Mouse (Mus musculus): ENCODE measurements around the gene Tmem150c. TPM values are rescaled to one million over a fixed set of nuclear protein-coding genes. Genes with fewer than 3 reads are reported as not detected.

The Tmem150c gene
- polyA plus RNA-seq (2012; rRNA removed) (0.37 and 0.55 TPM in 2 replicates), polyA plus RNA-seq (2014; fragmentation: Nextera tagmentation; extraction: Ambion mirVana) (0.21 and 0.24 TPM in 2 replicates)

GRCm38 (mm10) chr5:100159638-100159973 is at the start of gene Tmem150c:
Gene Tmem150c (minus strand): TSS chr5:100159808.
- WGBS (ENCODE audit: insufficient replicate concordance): 8% methylated on average over 6 of the region's 6 CpGs
- Histone ChIP-seq H3K4me2 (ENCODE audit: low read depth) (peak within 1 kb of the TSS; percentile 58), H3K27me3 (ENCODE audit: control insufficient read depth, insufficient read depth, low read length) (peaks cover 41% of the 10 kb centered on the region), H3K9me3 (ENCODE audit: control insufficient read depth, low read length) (no peaks in the 10 kb centered on the region), H3K27ac (no peak within 1 kb of the TSS), H3K4me1 (replicated peaks; ENCODE audit: control insufficient read depth in 2 of 2, insufficient read depth in 2 of 2, low read length in 1 of 2) (no peaks in the 10 kb centered on the region), H3K9ac (replicated peaks) (no peak within 1 kb of the TSS), H3K4me3 (ENCODE audit: insufficient read depth in 1 of 2, low read depth in 2 of 2, low read length in 2 of 2) (peak within 1 kb of the TSS; percentile 42 to 50), H3K36me3 (replicated peaks; ENCODE audit: control insufficient read depth, insufficient read depth, low read depth) (no peaks in the 10 kb centered on the region)
- ATAC-seq (ENCODE audit: insufficient read depth): no peak
- DNase-seq (ENCODE audit: low read depth in 3 of 3, low spot score in 3 of 3): no peak
- TF ChIP-seq CTCF (IDR thresholded peaks at IDR 0.05; ENCODE audit: low read depth): no peak
- no peak for TF ChIP-seq EP300 (IDR thresholded peaks at IDR 0.05; ENCODE audit: low read depth)

- DNase-seq (ENCODE audit: low read depth in 3 of 3, low spot score in 3 of 3): no peak
- H3K36me3 ChIP-seq (replicated peaks; ENCODE audit: control insufficient read depth, insufficient read depth, low read depth): no peaks in the 10 kb centered on the region
Observed at GRCm38 (mm10) chr5:100209093-100209492, 49.5 kb upstream of the Tmem150c start.

GRCm38 (mm10) chr5:100206675-100207074 is 47.1 kb upstream of the Tmem150c start:
- TF ChIP-seq CTCF (IDR thresholded peaks at IDR 0.05; ENCODE audit: low read depth): no peak
- TF ChIP-seq EP300 (IDR thresholded peaks at IDR 0.05; ENCODE audit: low read depth): no peak
- 50% methylated on average over 6 of the region's 6 CpGs for WGBS (ENCODE audit: insufficient replicate concordance)

More at GRCm38 (mm10) chr5:100209093-100209492, 49.5 kb upstream of the Tmem150c start:
- no peak for TF ChIP-seq CTCF (IDR thresholded peaks at IDR 0.05; ENCODE audit: low read depth)
- TF ChIP-seq EP300 (IDR thresholded peaks at IDR 0.05; ENCODE audit: low read depth): no peak
- Histone ChIP-seq H3K27me3 (ENCODE audit: control insufficient read depth, insufficient read depth, low read length) (no peaks in the 10 kb centered on the region), H3K4me3 (ENCODE audit: insufficient read depth in 1 of 2, low read depth in 2 of 2, low read length in 2 of 2) (no peak overlapping the region), H3K4me1 (replicated peaks; ENCODE audit: control insufficient read depth in 2 of 2, insufficient read depth in 2 of 2, low read length in 1 of 2) (peaks cover 0 to 15% of the 10 kb centered on the region in 2 experiments; a peak in 2 of 4 replicates), H3K4me2 (ENCODE audit: low read depth) (no peak overlapping the region), H3K9me3 (ENCODE audit: control insufficient read depth, low read length) (no peaks in the 10 kb centered on the region), H3K27ac (no peak overlapping the region), H3K9ac (replicated peaks) (no peak overlapping the region)
- WGBS (ENCODE audit: insufficient replicate concordance): 61% methylated on average over 7 of the region's 7 CpGs
- no peak for ATAC-seq (ENCODE audit: insufficient read depth)

DNA sequence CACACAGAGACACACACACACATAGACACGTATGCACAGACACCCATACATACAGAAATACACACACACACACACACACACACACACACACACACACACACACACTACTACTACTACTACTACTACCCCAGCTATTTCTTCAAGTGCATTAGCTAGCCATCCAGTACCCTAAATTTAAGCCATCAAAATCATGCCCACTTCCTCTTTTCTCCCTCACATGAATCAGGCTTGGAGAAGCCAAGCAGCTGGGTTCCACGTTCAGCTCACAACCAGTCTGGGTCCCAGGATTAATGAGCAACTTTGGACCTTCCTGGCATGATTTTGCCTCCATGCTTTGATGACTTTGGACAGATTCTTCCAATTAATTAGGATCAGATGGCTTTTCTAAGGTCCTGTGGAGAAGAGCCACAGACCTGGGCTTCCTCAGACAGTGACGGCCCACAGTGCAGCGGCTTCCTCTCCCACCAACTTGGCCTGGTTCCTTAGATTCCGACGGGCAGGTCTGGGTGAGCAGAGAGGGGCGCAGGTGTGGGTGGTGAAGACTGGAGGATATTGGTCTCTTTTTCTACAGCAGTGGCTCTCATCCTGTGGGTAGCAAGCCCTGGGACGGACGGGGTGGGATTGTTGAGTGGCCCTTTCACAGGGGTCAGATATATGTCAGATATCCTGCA is 46.0 kb upstream of the Tmem150c start:
- H3K36me3 ChIP-seq (replicated peaks; ENCODE audit: control insufficient read depth, insufficient read depth, low read depth): no peaks in the 10 kb centered on the region
- WGBS (ENCODE audit: insufficient replicate concordance): 50% methylated on average over 9 of the region's 9 CpGs
- peaks cover 0 to 12% of the 10 kb centered on the region in 2 experiments; a peak in 2 of 4 replicates for H3K4me1 ChIP-seq (replicated peaks; ENCODE audit: control insufficient read depth in 2 of 2, insufficient read depth in 2 of 2, low read length in 1 of 2)
- no peak for ATAC-seq (ENCODE audit: insufficient read depth)
- H3K27ac ChIP-seq: no peak overlapping the region
- TF ChIP-seq CTCF (IDR thresholded peaks at IDR 0.05; ENCODE audit: low read depth) (no peak), EP300 (IDR thresholded peaks at IDR 0.05; ENCODE audit: low read depth) (no peak)
- H3K9me3 ChIP-seq (ENCODE audit: control insufficient read depth, low read length): no peaks in the 10 kb centered on the region
- no peak for DNase-seq (ENCODE audit: low read depth in 3 of 3, low spot score in 3 of 3)
- no peak overlapping the region for H3K4me2 ChIP-seq (ENCODE audit: low read depth)
- no peak overlapping the region for H3K4me3 ChIP-seq (ENCODE audit: insufficient read depth in 1 of 2, low read depth in 2 of 2, low read length in 2 of 2)
- no peaks in the 10 kb centered on the region for H3K27me3 ChIP-seq (ENCODE audit: control insufficient read depth, insufficient read depth, low read length)
- no peak overlapping the region for H3K9ac ChIP-seq (replicated peaks)

More at GRCm38 (mm10) chr5:100206675-100207074, 47.1 kb upstream of the Tmem150c start:
- no peak overlapping the region for H3K9ac ChIP-seq (replicated peaks)
- peaks cover 0 to 16% of the 10 kb centered on the region in 2 experiments; a peak in 2 of 4 replicates for H3K4me1 ChIP-seq (replicated peaks; ENCODE audit: control insufficient read depth in 2 of 2, insufficient read depth in 2 of 2, low read length in 1 of 2)
- ATAC-seq (ENCODE audit: insufficient read depth) (no peak), DNase-seq (ENCODE audit: low read depth in 3 of 3, low spot score in 3 of 3) (no peak)
- no peak overlapping the region for H3K4me3 ChIP-seq (ENCODE audit: insufficient read depth in 1 of 2, low read depth in 2 of 2, low read length in 2 of 2)
- no peaks in the 10 kb centered on the region for H3K9me3 ChIP-seq (ENCODE audit: control insufficient read depth, low read length)
- H3K27ac ChIP-seq: no peak overlapping the region
- no peak overlapping the region for H3K4me2 ChIP-seq (ENCODE audit: low read depth)
- H3K36me3 ChIP-seq (replicated peaks; ENCODE audit: control insufficient read depth, insufficient read depth, low read depth): no peaks in the 10 kb centered on the region
- H3K27me3 ChIP-seq (ENCODE audit: control insufficient read depth, insufficient read depth, low read length): no peaks in the 10 kb centered on the region

GRCm38 (mm10) chr5:100200805-100201204 is 41.2 kb upstream of the Tmem150c start:
- Histone ChIP-seq H3K27me3 (ENCODE audit: control insufficient read depth, insufficient read depth, low read length) (no peaks in the 10 kb centered on the region), H3K9me3 (ENCODE audit: control insufficient read depth, low read length) (no peaks in the 10 kb centered on the region), H3K4me1 (replicated peaks; ENCODE audit: control insufficient read depth in 2 of 2, insufficient read depth in 2 of 2, low read length in 1 of 2) (peaks cover 0 to 5% of the 10 kb centered on the region in 2 experiments; a peak in 1 of 4 replicates), H3K36me3 (replicated peaks; ENCODE audit: control insufficient read depth, insufficient read depth, low read depth) (no peaks in the 10 kb centered on the region), H3K4me3 (ENCODE audit: insufficient read depth in 1 of 2, low read depth in 2 of 2, low read length in 2 of 2) (no peak overlapping the region), H3K4me2 (ENCODE audit: low read depth) (no peak overlapping the region), H3K27ac (no peak overlapping the region), H3K9ac (replicated peaks) (no peak overlapping the region)
- 49% methylated on average over 5 of the region's 5 CpGs for WGBS (ENCODE audit: insufficient replicate concordance)
- TF ChIP-seq EP300 (IDR thresholded peaks at IDR 0.05; ENCODE audit: low read depth): no peak
- ATAC-seq (ENCODE audit: insufficient read depth): no peak
- no peak for DNase-seq (ENCODE audit: low read depth in 3 of 3, low spot score in 3 of 3)

Data from liver, embryonic 14.5 days (tissue).